ENCODE assay signal across 14 mouse cellular contexts in the genomic region with DNA sequence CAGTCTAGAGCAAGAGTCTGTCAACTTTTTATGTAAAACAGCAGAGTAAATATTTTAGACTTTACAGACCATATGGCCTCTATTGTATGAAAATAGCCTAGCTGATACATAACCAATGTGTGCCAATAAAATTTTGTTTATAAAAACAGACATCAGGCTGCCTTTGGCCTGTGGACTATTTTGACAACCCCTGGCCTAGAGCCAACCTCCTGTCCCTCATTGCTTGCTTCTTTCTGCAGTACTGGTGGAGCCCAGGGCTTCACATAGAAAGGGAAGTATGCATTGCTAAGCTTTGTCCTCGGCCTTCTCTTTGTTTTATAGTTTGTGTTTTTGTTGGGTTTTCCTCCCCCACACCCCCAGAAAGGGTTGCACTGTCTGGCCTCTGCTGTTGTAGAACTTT. TPM values are rescaled to one million over a fixed set of nuclear protein-coding genes. Genes with fewer than 3 reads are reported as not detected.
DNase-seq lines count a peak whose midpoint lies in the region; ATAC-seq lines count a peak whose summit lies in the region.
"Had no signal": no experiment of that assay in that cellular context is flagged by ENCODE, and none has a peak within 500 bp of the region (broad histone marks: within the 10 kb centered on the region; RNA-seq: fewer than 3 reads in every experiment).

No protein-coding gene starts in this region.

- H3K9me3 ChIP-seq in heart, embryonic 13.5 days, result no peaks in the 10 kb centered on the region
- H3K9me3 ChIP-seq in lung, embryonic 16.5 days (ENCODE audit: control insufficient read depth, low read length), result no peaks in the 10 kb centered on the region
- H3K9me3 ChIP-seq in liver, embryonic 16.5 days (replicated peaks; ENCODE audit: control insufficient read depth, low read length), result no peaks in the 10 kb centered on the region
- H3K9me3 ChIP-seq in forebrain, embryonic 10.5 days, result no peaks in the 10 kb centered on the region
- H3K9me3 ChIP-seq: embryonic facial prominence, embryonic 13.5 days had no signal

- no peak overlapping the region for H3K4me2 ChIP-seq in heart, embryonic 13.5 days
- H3K4me2 ChIP-seq in lung, embryonic 16.5 days (ENCODE audit: low read depth, low read length), result no peak overlapping the region
- H3K4me2 ChIP-seq in liver, embryonic 16.5 days (ENCODE audit: low read depth, low read length), result 0 out of 2 replicates have a peak overlapping the region, but pooled peaks have one; percentile 47
- H3K4me2 ChIP-seq: embryonic facial prominence, embryonic 13.5 days had no signal

- 0 out of 2 replicates have a peak overlapping the region, but pooled peaks have one; percentile 9 for H3K27ac ChIP-seq in heart, embryonic 13.5 days (replicated peaks)
- H3K27ac ChIP-seq in lung, embryonic 16.5 days (ENCODE audit: low read length), result peak overlapping the region; percentile 60
- H3K27ac ChIP-seq in liver, embryonic 16.5 days (ENCODE audit: low read length), result peak overlapping the region; percentile 74
- no peak overlapping the region for H3K27ac ChIP-seq in forebrain, embryonic 10.5 days
- H3K27ac ChIP-seq: embryonic facial prominence, embryonic 13.5 days; hindbrain, postnatal 0 days; macrophage had no signal

- peaks cover 48% of the 10 kb centered on the region for H3K36me3 ChIP-seq in heart, embryonic 13.5 days
- peaks cover 12% of the 10 kb centered on the region for H3K36me3 ChIP-seq in lung, embryonic 16.5 days (ENCODE audit: control insufficient read depth, insufficient read depth, low read length)
- H3K36me3 ChIP-seq in liver, embryonic 16.5 days (ENCODE audit: control insufficient read depth, insufficient read depth), result peaks cover 13% of the 10 kb centered on the region
- peaks cover 43% of the 10 kb centered on the region for H3K36me3 ChIP-seq in forebrain, embryonic 10.5 days (replicated peaks)

- no peak overlapping the region for H3K9ac ChIP-seq in heart, embryonic 13.5 days
- H3K9ac ChIP-seq in lung, embryonic 16.5 days (ENCODE audit: low read length), result no peak overlapping the region
- no peak overlapping the region for H3K9ac ChIP-seq in liver, embryonic 16.5 days (ENCODE audit: low read depth, low read length)
- H3K9ac ChIP-seq: embryonic facial prominence, embryonic 13.5 days had no signal

- 67% methylated on average over 1 of the region's 1 CpGs for WGBS in heart, embryonic 13.5 days
- 33% methylated on average over 1 of the region's 1 CpGs for whole genome bisulfite sequencing in lung, embryonic 16.5 days
- 31% methylated on average over 1 of the region's 1 CpGs for WGBS in liver, embryonic 16.5 days (ENCODE audit: insufficient replicate concordance)
- 70% methylated on average over 1 of the region's 1 CpGs for WGBS in forebrain, embryonic 10.5 days

- DNase-seq in heart, adult 9 months (ENCODE audit: low spot score in 2 of 2), result no peak
- DNase-seq in lung, adult 18-20 months, result no peak
- DNase-seq in natural killer cell, adult 2 months (ENCODE audit: low spot score in 2 of 2), result no peak
- no peak for DNase-seq in forebrain, embryonic 10.5 days (ENCODE audit: extremely low spot score, low spot score)
- DNase-seq: cerebellum, adult 8-10 months; thymus, adult 2 months had no signal

- no peak overlapping the region for H3K4me3 ChIP-seq in heart, embryonic 13.5 days
- no peak overlapping the region for H3K4me3 ChIP-seq in lung, embryonic 16.5 days (ENCODE audit: low read length)
- no peak overlapping the region for H3K4me3 ChIP-seq in liver, embryonic 16.5 days (ENCODE audit: low read depth, low read length)
- no peak overlapping the region for H3K4me3 ChIP-seq in forebrain, embryonic 10.5 days
- H3K4me3 ChIP-seq: embryonic facial prominence, embryonic 13.5 days; left cerebral cortex, adult 2 months had no signal

- no peak for ATAC-seq in heart, embryonic 13.5 days (ENCODE audit: extremely low read depth, insufficient number of reproducible peaks, low FRiP score, low TSS enrichment)
- ATAC-seq in lung, embryonic 16.5 days (ENCODE audit: low read depth), result peak; percentile 25; the same call in 1 of the 2 replicates
- no peak for ATAC-seq in liver, embryonic 16.5 days (ENCODE audit: low read depth)
- ATAC-seq: CD4-positive, CD25-positive, alpha-beta regulatory T cell, adult 4 months; hindbrain, postnatal 0 days had no signal

- H3K4me1 ChIP-seq in heart, embryonic 13.5 days, result peaks cover 46% of the 10 kb centered on the region
- peaks cover 31% of the 10 kb centered on the region for H3K4me1 ChIP-seq in lung, embryonic 16.5 days (replicated peaks; ENCODE audit: control insufficient read depth, insufficient read depth, low read length)
- peaks cover 3% of the 10 kb centered on the region for H3K4me1 ChIP-seq in liver, embryonic 16.5 days (ENCODE audit: control insufficient read depth, low read depth, low read length)
- peaks cover 13% of the 10 kb centered on the region for H3K4me1 ChIP-seq in forebrain, embryonic 10.5 days

- H3K27me3 ChIP-seq in heart, embryonic 13.5 days (replicated peaks), result no peaks in the 10 kb centered on the region
- H3K27me3 ChIP-seq in lung, embryonic 16.5 days (ENCODE audit: control insufficient read depth, insufficient read depth, low read depth, low read length), result no peaks in the 10 kb centered on the region
- H3K27me3 ChIP-seq in liver, embryonic 16.5 days (ENCODE audit: control insufficient read depth, insufficient read depth, low read depth, low read length), result peaks cover 6% of the 10 kb centered on the region
- H3K27me3 ChIP-seq in forebrain, embryonic 10.5 days (ENCODE audit: poor library complexity, severe bottlenecking), result peaks cover 14% of the 10 kb centered on the region
- H3K27me3 ChIP-seq: embryonic facial prominence, embryonic 13.5 days had no signal

RNA-seq across cellular contexts. Expression of a gene that starts 3.9 kb away (rescaled TPM):
- polyA plus RNA-seq in heart, embryonic 13.5 days (2015; fragmentation: Nextera tagmentation; extraction: Ambion mirVana), result 151 and 203 TPM in 2 replicates
- polyA plus RNA-seq in lung, embryonic 16.5 days (2015; fragmentation: Nextera tagmentation; extraction: Ambion mirVana), result 138 and 141 TPM in 2 replicates
- 6.2 and 9.5 TPM in 2 replicates for polyA plus RNA-seq in liver, embryonic 16.5 days (2015; fragmentation: Nextera tagmentation; extraction: Ambion mirVana)
- polyA plus RNA-seq in forebrain, embryonic 10.5 days (2016; fragmentation: Nextera tagmentation; extraction: Ambion mirVana), result 18.6 and 20.7 TPM in 2 replicates

RNA-seq across cellular contexts. Expression of a gene that starts 23.1 kb away (rescaled TPM):
- 35.5 and 36.3 TPM in 2 replicates for polyA plus RNA-seq in heart, embryonic 13.5 days (2015; fragmentation: Nextera tagmentation; extraction: Ambion mirVana)
- 33.6 and 35.9 TPM in 2 replicates for polyA plus RNA-seq in lung, embryonic 16.5 days (2015; fragmentation: Nextera tagmentation; extraction: Ambion mirVana)
- 18.5 and 20.5 TPM in 2 replicates for polyA plus RNA-seq in liver, embryonic 16.5 days (2015; fragmentation: Nextera tagmentation; extraction: Ambion mirVana)
- 23.8 and 24.6 TPM in 2 replicates for polyA plus RNA-seq in forebrain, embryonic 10.5 days (2016; fragmentation: Nextera tagmentation; extraction: Ambion mirVana)

RNA-seq across cellular contexts. Expression of a gene that starts 25.2 kb away (rescaled TPM):
- 40.0 and 40.7 TPM in 2 replicates for polyA plus RNA-seq in heart, embryonic 13.5 days (2015; fragmentation: Nextera tagmentation; extraction: Ambion mirVana)
- polyA plus RNA-seq in lung, embryonic 16.5 days (2015; fragmentation: Nextera tagmentation; extraction: Ambion mirVana), result 50.4 and 51.3 TPM in 2 replicates
- polyA plus RNA-seq in liver, embryonic 16.5 days (2015; fragmentation: Nextera tagmentation; extraction: Ambion mirVana), result 15.0 and 16.0 TPM in 2 replicates
- polyA plus RNA-seq in forebrain, embryonic 10.5 days (2016; fragmentation: Nextera tagmentation; extraction: Ambion mirVana), result 57.9 and 65.5 TPM in 2 replicates

RNA-seq across cellular contexts. Expression of a gene that starts 25.7 kb away (rescaled TPM):
- 16.4 TPM in 2 replicates for polyA plus RNA-seq in heart, embryonic 13.5 days (2015; fragmentation: Nextera tagmentation; extraction: Ambion mirVana)
- polyA plus RNA-seq in lung, embryonic 16.5 days (2015; fragmentation: Nextera tagmentation; extraction: Ambion mirVana), result 23.0 and 26.6 TPM in 2 replicates
- 7.2 and 8.4 TPM in 2 replicates for polyA plus RNA-seq in liver, embryonic 16.5 days (2015; fragmentation: Nextera tagmentation; extraction: Ambion mirVana)
- 17.8 TPM in 2 replicates for polyA plus RNA-seq in forebrain, embryonic 10.5 days (2016; fragmentation: Nextera tagmentation; extraction: Ambion mirVana)
